Mouse (Mus musculus): ENCODE results near the gene Fnbp1l. TPM values are rescaled to one million over a fixed set of nuclear protein-coding genes. Genes with fewer than 3 reads are reported as not detected.

Gene Fnbp1l
- polyA plus RNA-seq, 1 experiment from 2014 or later: 257 TPM

GRCm38 (mm10) chr3:122635246-122635645 is 15.7 kb upstream of the Fnbp1l start:
- Histone ChIP-seq H3K27me3 (ENCODE audit: control insufficient read depth, insufficient read depth, low read depth, low read length) (no peaks in the 10 kb centered on the region), H3K4me2 (ENCODE audit: low read length) (no peak overlapping the region), H3K9ac (ENCODE audit: low read depth, low read length) (no peak overlapping the region), H3K4me3 (ENCODE audit: low read depth, low read length) (no peak overlapping the region), H3K4me1 (ENCODE audit: control insufficient read depth, insufficient read depth, low read length) (no peaks in the 10 kb centered on the region), H3K27ac (ENCODE audit: low read length) (no peak overlapping the region), H3K9me3 (replicated peaks; ENCODE audit: control insufficient read depth, low read length, poor library complexity, severe bottlenecking) (no peaks in the 10 kb centered on the region), H3K36me3 (ENCODE audit: control insufficient read depth, insufficient read depth, low read length) (no peaks in the 10 kb centered on the region)
- WGBS: 20% methylated on average over 12 of the region's 12 CpGs
- no peak for ATAC-seq

GRCm38 (mm10) chr3:122629580-122629979 is 10.1 kb upstream of the Fnbp1l start:
- no peaks in the 10 kb centered on the region for H3K36me3 ChIP-seq (ENCODE audit: control insufficient read depth, insufficient read depth, low read length)
- no peaks in the 10 kb centered on the region for H3K9me3 ChIP-seq (replicated peaks; ENCODE audit: control insufficient read depth, low read length, poor library complexity, severe bottlenecking)
- H3K27me3 ChIP-seq (ENCODE audit: control insufficient read depth, insufficient read depth, low read depth, low read length): no peaks in the 10 kb centered on the region
- peak overlapping the region; percentile 35 for H3K4me2 ChIP-seq (ENCODE audit: low read length)
- peaks cover 4% of the 10 kb centered on the region; the same call in 1 of the 2 replicates for H3K4me1 ChIP-seq (ENCODE audit: control insufficient read depth, insufficient read depth, low read length)
- no peak overlapping the region for H3K9ac ChIP-seq (ENCODE audit: low read depth, low read length)
- H3K27ac ChIP-seq (ENCODE audit: low read length): no peak overlapping the region
- no peak overlapping the region for H3K4me3 ChIP-seq (ENCODE audit: low read depth, low read length)
- 13% methylated on average over 13 of the region's 13 CpGs for WGBS
- ATAC-seq: no peak

- Histone ChIP-seq H3K4me3 (ENCODE audit: low read depth, low read length) (no peak overlapping the region), H3K4me1 (ENCODE audit: control insufficient read depth, insufficient read depth, low read length) (peaks cover 4% of the 10 kb centered on the region; the same call in 1 of the 2 replicates), H3K36me3 (ENCODE audit: control insufficient read depth, insufficient read depth, low read length) (no peaks in the 10 kb centered on the region), H3K4me2 (ENCODE audit: low read length) (no peak overlapping the region), H3K9ac (ENCODE audit: low read depth, low read length) (no peak overlapping the region), H3K9me3 (replicated peaks; ENCODE audit: control insufficient read depth, low read length, poor library complexity, severe bottlenecking) (no peaks in the 10 kb centered on the region), H3K27ac (ENCODE audit: low read length) (no peak overlapping the region), H3K27me3 (ENCODE audit: control insufficient read depth, insufficient read depth, low read depth, low read length) (no peaks in the 10 kb centered on the region)
- ATAC-seq: no peak
- 74% methylated on average over 3 of the region's 3 CpGs for WGBS
Observed at GRCm38 (mm10) chr3:122628956-122629355, 9.4 kb upstream of the Fnbp1l start.

- H3K9ac ChIP-seq (ENCODE audit: low read depth, low read length): no peak overlapping the region
- H3K27me3 ChIP-seq (ENCODE audit: control insufficient read depth, insufficient read depth, low read depth, low read length): no peaks in the 10 kb centered on the region
- H3K9me3 ChIP-seq (replicated peaks; ENCODE audit: control insufficient read depth, low read length, poor library complexity, severe bottlenecking): no peaks in the 10 kb centered on the region
- 94% methylated on average over 10 of the region's 10 CpGs for WGBS
- no peak overlapping the region for H3K4me3 ChIP-seq (ENCODE audit: low read depth, low read length)
- H3K36me3 ChIP-seq (ENCODE audit: control insufficient read depth, insufficient read depth, low read length): no peaks in the 10 kb centered on the region
- no peak overlapping the region for H3K27ac ChIP-seq (ENCODE audit: low read length)
- H3K4me1 ChIP-seq (ENCODE audit: control insufficient read depth, insufficient read depth, low read length): peaks cover 4% of the 10 kb centered on the region; the same call in 1 of the 2 replicates
- no peak overlapping the region for H3K4me2 ChIP-seq (ENCODE audit: low read length)
- no peak for ATAC-seq
Observed at GRCm38 (mm10) chr3:122628546-122628945, 9.0 kb upstream of the Fnbp1l start.

DNA sequence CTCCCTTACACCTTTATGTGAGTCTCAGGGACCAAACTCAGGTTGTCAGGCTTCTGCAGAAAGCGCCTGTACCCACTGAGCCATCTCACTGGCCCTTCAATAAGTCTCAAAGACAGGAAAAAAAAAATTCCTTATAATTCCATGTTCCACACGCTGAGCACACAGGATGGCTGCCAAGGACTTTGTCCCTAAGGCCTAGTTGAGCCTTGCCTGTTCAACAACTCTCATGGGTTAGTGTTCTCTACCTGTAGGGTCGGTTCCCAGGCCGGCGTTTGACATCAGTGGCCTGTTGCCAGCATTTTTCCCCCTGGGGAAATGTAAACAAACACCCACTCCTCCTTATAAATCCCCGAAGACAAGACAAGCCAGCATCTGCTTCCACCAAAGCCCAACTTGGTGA is 8.3 kb upstream of the Fnbp1l start:
- Histone ChIP-seq H3K36me3 (ENCODE audit: control insufficient read depth, insufficient read depth, low read length) (no peaks in the 10 kb centered on the region), H3K9me3 (replicated peaks; ENCODE audit: control insufficient read depth, low read length, poor library complexity, severe bottlenecking) (no peaks in the 10 kb centered on the region), H3K27me3 (ENCODE audit: control insufficient read depth, insufficient read depth, low read depth, low read length) (no peaks in the 10 kb centered on the region), H3K27ac (ENCODE audit: low read length) (no peak overlapping the region), H3K9ac (ENCODE audit: low read depth, low read length) (no peak overlapping the region), H3K4me3 (ENCODE audit: low read depth, low read length) (no peak overlapping the region), H3K4me1 (ENCODE audit: control insufficient read depth, insufficient read depth, low read length) (peaks cover 4% of the 10 kb centered on the region; the same call in 1 of the 2 replicates), H3K4me2 (ENCODE audit: low read length) (no peak overlapping the region)
- WGBS: 92% methylated on average over 6 of the region's 6 CpGs
- ATAC-seq: no peak

GRCm38 (mm10) chr3:122624591-122624990 is 5.1 kb upstream of the Fnbp1l start:
- no peaks in the 10 kb centered on the region for H3K27me3 ChIP-seq (ENCODE audit: control insufficient read depth, insufficient read depth, low read depth, low read length)
- no peaks in the 10 kb centered on the region for H3K36me3 ChIP-seq (ENCODE audit: control insufficient read depth, insufficient read depth, low read length)
- no peak overlapping the region for H3K27ac ChIP-seq (ENCODE audit: low read length)
- H3K9ac ChIP-seq (ENCODE audit: low read depth, low read length): no peak overlapping the region
- WGBS: 63% methylated on average over 6 of the region's 6 CpGs
- no peaks in the 10 kb centered on the region for H3K9me3 ChIP-seq (replicated peaks; ENCODE audit: control insufficient read depth, low read length, poor library complexity, severe bottlenecking)
- no peak overlapping the region for H3K4me2 ChIP-seq (ENCODE audit: low read length)
- H3K4me1 ChIP-seq (ENCODE audit: control insufficient read depth, insufficient read depth, low read length): peaks cover 9% of the 10 kb centered on the region
- no peak for ATAC-seq
- no peak overlapping the region for H3K4me3 ChIP-seq (ENCODE audit: low read depth, low read length)

- no peaks in the 10 kb centered on the region for H3K36me3 ChIP-seq (ENCODE audit: control insufficient read depth, insufficient read depth, low read length)
- H3K4me2 ChIP-seq (ENCODE audit: low read length): peak overlapping the region; percentile 87
- H3K27me3 ChIP-seq (ENCODE audit: control insufficient read depth, insufficient read depth, low read depth, low read length): no peaks in the 10 kb centered on the region
- H3K27ac ChIP-seq (ENCODE audit: low read length): peak overlapping the region; percentile 100
- peaks cover 24% of the 10 kb centered on the region for H3K4me1 ChIP-seq (ENCODE audit: control insufficient read depth, insufficient read depth, low read length)
- peak overlapping the region; percentile 97 for H3K4me3 ChIP-seq (ENCODE audit: low read depth, low read length)
- no peaks in the 10 kb centered on the region for H3K9me3 ChIP-seq (replicated peaks; ENCODE audit: control insufficient read depth, low read length, poor library complexity, severe bottlenecking)
- under 1% methylated on average over 21 of the region's 21 CpGs for WGBS
- H3K9ac ChIP-seq (ENCODE audit: low read depth, low read length): peak overlapping the region; percentile 100
- ATAC-seq: peak; percentile 65
Observed at GRCm38 (mm10) chr3:122620285-122620931, 893 bp upstream of the Fnbp1l start.

DNA sequence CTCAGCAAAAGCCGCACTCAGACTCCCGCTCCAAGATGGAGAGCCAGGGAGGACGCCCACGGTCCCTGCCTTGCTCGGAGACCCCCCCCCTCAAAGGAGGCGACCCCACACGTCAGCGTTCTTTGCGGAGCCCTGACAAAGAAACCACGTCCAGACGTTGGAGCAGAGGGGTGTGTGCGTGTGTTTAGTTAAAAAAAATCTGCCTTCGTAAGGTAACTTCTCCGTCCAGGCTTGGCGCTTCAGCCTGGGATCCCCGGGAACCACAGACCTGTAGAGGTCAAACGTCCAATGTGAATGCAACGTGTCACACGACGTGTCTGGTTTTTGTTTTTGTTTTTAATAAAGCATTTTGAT is 393 bp upstream of the Fnbp1l start:
- Histone ChIP-seq H3K4me3 (ENCODE audit: low read depth, low read length) (peak overlapping the region; percentile 97), H3K27ac (ENCODE audit: low read length) (peak overlapping the region; percentile 100), H3K36me3 (ENCODE audit: control insufficient read depth, insufficient read depth, low read length) (no peaks in the 10 kb centered on the region), H3K27me3 (ENCODE audit: control insufficient read depth, insufficient read depth, low read depth, low read length) (no peaks in the 10 kb centered on the region), H3K4me2 (ENCODE audit: low read length) (peak overlapping the region; percentile 87), H3K9me3 (replicated peaks; ENCODE audit: control insufficient read depth, low read length, poor library complexity, severe bottlenecking) (no peaks in the 10 kb centered on the region), H3K4me1 (ENCODE audit: control insufficient read depth, insufficient read depth, low read length) (peaks cover 29% of the 10 kb centered on the region), H3K9ac (ENCODE audit: low read depth, low read length) (peak overlapping the region; percentile 100)
- WGBS: under 1% methylated on average over 20 of the region's 20 CpGs
- ATAC-seq: peak; percentile 80

DNA sequence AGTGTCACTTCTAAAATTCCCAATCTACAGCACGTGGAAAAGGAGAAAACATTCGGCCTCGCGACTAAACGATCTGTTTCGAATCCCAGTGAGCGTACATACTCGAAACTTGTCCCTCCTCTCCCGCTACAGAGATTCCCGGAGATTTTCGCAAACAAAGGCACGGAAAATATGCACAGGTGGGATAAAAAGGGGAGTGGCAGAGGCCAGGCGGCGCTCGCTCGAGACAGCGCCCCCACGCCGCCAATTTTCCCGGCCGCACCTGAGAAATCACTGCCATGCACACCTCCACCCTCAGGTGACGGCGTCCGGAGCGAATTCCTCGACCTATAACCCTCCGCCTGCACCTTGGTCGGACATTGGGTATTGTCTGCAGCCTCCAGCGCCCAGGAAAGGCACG is 1.1 kb downstream of the Fnbp1l start:
- Histone ChIP-seq H3K4me2 (ENCODE audit: low read length) (peak overlapping the region; percentile 68), H3K4me3 (ENCODE audit: low read depth, low read length) (peak overlapping the region; percentile 97), H3K4me1 (ENCODE audit: control insufficient read depth, insufficient read depth, low read length) (peaks cover 36% of the 10 kb centered on the region), H3K9me3 (replicated peaks; ENCODE audit: control insufficient read depth, low read length, poor library complexity, severe bottlenecking) (no peaks in the 10 kb centered on the region), H3K27me3 (ENCODE audit: control insufficient read depth, insufficient read depth, low read depth, low read length) (no peaks in the 10 kb centered on the region), H3K9ac (ENCODE audit: low read depth, low read length) (peak overlapping the region; percentile 100), H3K27ac (ENCODE audit: low read length) (peak overlapping the region; percentile 100), H3K36me3 (ENCODE audit: control insufficient read depth, insufficient read depth, low read length) (no peaks in the 10 kb centered on the region)
- WGBS: under 1% methylated on average over 30 of the region's 30 CpGs
- ATAC-seq: peak; percentile 3; the same call in 1 of the 2 replicates
